Mouse (Mus musculus): Measurements from ENCODE around the gene Snai3. TPM values are rescaled to one million over a fixed set of nuclear protein-coding genes. Genes with fewer than 3 reads are reported as not detected.

Snai3 gene
- total RNA-seq, 2 experiments from 2014 or later: not detected

DNA sequence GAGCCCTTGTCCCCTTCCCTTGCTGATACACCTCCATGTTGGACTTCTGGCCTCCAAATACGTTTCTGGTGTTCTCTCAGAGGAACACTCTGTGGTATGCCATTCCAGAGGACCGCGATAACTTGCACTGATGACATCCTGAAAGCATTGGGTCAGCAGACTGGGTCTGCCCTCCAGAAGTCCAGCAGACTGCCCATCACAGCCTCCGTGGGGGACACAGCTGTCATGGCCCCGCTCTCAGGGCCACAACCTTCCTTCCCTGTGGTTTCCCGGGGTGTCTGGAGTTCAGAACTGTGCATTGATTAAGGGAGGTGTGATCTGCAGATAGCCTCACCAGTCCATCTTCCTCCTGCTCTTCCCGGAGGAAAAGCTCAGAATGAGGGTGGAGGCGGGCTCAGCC is 2.0 kb upstream of the Snai3 start:
- no peak for DNase-seq (ENCODE audit: low spot score in 2 of 2)
- intact Hi-C loops (cut with DNase I): no loop called here

DNA sequence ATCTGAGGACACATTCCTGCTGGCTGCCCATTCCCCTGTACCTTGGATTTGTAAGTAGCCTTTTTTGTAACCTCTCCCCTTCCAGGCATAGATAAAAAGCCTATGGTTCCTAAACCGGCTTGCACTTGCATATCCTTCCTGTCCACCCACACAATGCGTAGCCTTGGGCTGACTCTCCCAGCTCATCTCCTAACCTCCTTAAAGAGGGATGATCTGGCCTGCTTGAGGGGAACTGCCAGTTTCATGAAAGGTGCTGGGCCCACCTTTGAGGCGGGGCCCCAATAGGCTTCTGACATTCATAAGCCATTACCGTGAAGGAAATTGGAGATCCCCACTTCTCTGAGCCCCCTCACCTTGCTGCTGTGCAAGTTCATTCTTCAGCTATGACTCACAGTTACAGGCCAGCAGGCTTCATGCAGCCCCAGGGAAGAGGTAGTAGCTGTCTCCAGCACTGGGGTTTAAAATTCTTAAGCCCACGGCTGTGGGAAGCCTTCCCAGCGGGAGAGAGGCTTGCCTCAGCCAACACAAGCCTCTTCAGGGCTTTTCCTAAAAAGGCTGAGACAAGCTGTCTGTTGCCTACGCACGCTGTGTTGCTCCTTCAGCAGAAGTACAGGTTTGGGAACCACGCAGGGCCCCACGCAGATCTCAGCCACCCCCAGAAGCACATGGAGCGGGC is 1.1 kb upstream of the Snai3 start:
- peak; percentile 46 to 67 for DNase-seq (ENCODE audit: low spot score in 2 of 2)
- intact Hi-C loops (cut with DNase I): no loop called here

DNA sequence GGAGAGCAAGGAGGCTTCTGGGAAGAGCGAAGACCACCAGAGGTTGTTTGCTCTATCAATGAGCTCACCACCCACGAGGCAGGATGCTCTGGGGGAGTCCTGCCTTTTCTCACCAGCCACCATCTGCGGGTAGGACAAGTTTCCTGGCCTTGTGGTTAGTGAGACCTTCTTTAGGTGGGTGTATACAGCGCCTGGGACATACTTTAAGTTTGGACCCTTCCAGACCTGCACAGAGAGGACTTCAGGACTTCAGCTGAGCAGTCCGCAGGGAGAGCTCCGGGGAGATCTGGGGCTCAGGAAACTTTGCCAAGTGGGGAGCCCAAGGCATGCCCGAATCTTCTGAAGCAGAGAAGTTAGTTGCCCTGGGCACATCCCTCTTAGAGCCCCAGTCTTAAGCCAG is 543 bp downstream of the Snai3 start:
- intact Hi-C loops (cut with DNase I): no loop called here
- DNase-seq (ENCODE audit: low spot score in 2 of 2): no peak

DNA sequence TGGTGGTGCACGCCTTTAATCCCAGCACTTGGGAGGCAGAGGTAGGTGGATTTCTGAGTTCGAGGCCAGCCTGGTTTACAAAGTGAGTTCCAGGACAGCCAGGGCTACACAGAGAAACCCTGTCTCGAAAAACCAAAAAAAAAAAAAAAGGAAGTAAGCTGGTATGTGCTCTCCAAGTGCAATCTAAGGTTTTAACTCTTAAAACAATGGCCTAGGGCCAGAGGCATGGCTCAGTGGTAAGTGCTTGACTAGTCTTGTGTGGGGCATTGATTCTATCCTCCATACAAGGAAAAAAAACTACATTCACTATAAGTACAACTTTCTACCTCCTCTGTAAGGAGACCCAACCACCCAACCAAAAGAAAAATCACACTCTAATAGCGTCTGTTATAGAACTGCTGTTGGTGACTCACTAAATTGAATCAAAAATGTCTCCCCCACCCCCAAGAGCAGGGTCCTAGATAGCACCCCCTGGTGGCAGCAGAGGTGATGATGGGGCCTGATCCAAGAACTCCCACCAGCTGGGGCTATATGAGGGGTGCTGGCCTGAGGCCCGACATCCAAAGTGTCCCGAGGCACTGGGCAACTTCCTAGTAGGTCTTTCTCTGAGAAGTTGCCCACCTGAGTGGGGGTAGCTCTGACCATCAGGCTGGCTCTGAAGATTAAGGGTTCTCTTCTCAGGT is 1.2 kb downstream of the Snai3 start:
- intact Hi-C loops (cut with DNase I): no loop called here
- no peak for DNase-seq (ENCODE audit: low spot score in 2 of 2)

DNA sequence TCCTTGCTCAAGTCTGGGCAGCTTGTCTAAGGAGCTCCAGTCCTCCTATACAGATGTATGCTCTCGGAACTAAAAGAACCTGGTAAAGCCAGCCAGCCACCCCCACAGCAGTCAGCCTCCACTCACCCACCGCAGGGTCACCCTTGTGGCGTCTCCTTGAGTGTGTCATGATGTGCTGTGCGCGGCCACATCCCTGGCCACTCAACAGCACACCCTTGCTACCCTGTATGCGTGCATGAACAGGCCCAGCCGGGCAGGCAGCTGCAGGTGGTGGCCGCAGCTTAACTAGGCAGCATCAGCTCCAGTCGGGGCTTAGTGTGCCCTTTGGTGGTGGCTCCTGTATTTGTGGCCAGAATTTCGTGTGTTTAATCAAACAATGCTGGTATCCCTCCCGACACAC is 3.4 kb downstream of the Snai3 start:
- DNase-seq (ENCODE audit: low spot score in 2 of 2): no peak
- intact Hi-C loops (cut with DNase I): no loop called here

DNA sequence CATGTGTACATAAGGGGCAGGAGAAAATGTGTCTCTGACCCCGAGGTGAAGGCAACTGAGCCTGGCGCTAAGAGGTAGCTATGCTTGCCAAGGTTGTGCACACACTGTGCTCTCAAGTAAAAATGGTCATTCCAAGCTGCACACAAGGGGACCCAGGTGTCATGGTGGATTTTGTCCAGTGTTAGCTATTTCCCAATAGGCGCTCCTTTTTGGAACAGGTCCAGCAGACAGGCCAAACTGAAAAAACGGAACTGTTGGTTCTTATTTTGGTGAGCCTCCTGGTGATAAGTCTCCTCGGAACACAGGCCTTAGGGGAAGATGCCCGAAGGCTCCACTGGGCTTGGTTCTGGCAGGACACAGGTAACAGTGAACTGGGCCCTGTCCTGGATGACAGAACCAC is 6.1 kb downstream of the Snai3 start:
- intact Hi-C loops (cut with DNase I): no loop called here
- no peak for DNase-seq (ENCODE audit: low spot score in 2 of 2)

DNA sequence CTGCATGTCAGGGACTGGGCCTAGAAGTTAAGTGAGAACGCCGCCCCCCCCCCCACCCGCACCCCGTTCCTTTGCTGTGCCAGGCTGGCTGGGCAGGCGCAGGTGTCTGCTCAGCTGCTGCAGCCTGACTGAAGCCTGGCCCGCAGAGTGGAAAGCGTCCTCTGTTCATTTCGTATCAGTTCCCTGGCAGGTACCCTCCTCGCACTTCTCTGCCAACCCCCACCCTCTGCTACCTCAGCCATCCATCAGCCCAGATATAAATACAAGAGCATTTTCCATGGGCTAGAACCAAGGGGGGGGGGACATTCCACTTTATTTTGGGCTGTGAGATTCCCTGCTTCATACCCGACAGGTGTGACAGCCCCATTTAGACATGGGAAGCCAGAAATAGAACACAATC is 8.4 kb downstream of the Snai3 start:
- DNase-seq (ENCODE audit: low spot score in 2 of 2): no peak
- intact Hi-C loops (cut with DNase I): no loop called here

DNA sequence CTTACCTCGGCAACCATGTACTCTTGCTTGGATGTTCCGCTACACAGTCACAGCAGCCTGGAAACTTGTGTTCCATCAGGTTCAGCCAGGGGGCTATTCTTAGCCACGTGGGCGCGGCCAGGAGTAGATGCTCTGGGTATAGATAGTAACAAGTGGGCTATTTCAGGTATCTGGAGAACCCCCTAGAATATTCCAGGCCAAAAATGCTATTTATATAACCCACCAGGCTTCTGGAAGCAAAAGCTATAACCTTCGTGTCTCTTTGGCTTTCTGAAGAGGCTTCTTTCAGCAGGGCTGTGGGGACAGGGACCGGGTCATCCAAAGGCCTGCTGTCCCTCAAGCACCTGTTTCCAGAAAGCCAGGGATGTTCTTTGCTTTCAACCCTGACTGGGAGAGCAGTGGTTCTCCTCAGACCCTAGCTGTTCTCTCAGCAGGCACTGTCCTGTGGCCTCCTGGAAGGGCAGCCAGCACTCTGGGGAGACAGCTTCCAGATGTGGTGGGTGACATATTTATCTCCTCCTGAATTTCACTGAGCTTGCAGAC is 9.3 kb downstream of the Snai3 start:
- intact Hi-C loops (cut with DNase I): no loop called here

DNA sequence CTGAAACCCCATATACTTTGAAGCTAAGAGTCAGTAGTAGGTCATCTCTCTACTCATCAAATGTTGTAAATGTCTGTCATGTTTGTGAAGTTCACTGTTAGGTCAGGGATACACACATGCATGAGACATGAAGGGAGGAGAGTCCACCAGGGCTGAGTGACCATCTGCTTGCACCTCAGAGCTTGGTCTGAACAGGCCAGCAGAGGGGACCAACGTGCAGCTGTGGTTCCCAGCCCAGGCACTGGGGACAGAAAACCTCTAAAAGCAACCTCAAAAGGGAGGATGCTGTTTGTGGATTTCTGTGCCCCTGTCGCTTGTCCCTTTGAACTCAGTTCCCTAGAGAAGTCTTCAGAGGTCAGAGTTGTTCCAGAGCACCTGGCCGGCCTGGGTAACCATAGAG is 15.3 kb downstream of the Snai3 start:
- intact Hi-C loops (cut with DNase I): no loop called here
- no peak for DNase-seq (ENCODE audit: low spot score in 2 of 2)

More for the DNA sequence above, 9.3 kb downstream of the Snai3 start:
- DNase-seq (ENCODE audit: low spot score in 2 of 2): no peak

DNA sequence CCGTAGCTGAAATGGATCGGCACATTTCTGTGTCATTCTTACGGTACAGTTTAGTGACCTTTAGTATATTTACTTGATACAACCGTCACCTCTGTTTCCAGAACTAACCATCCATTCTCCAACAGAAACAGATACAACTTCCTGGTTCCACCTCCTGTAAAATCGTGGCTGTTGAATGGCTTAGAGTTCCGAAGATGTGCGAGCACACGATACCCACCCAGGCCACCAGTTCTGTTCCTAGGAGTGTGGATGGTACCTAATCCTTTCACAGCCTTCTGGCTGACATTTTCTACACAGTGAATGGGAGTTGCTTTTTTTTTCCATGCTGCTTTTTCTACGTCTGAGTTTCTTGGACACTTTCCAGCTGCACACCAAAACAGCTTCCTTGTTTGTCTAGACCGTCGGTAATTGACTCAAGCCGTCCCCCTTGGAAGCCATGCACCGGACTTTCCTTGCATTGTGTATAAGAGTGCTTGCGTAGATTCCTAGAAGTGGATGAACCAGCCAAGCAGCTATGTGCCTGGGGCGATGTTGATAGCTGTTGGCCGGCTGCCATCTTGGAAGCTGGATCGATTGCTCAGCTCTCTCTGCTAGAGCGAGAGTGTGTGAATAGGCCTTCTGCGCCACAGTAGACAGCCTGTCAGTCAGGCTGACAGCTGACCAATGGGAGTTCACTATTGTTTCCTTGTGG is 16.3 kb downstream of the Snai3 start:
- peak; percentile 84 for DNase-seq (ENCODE audit: low spot score in 2 of 2)
- intact Hi-C loops (cut with DNase I): no loop called here

DNA sequence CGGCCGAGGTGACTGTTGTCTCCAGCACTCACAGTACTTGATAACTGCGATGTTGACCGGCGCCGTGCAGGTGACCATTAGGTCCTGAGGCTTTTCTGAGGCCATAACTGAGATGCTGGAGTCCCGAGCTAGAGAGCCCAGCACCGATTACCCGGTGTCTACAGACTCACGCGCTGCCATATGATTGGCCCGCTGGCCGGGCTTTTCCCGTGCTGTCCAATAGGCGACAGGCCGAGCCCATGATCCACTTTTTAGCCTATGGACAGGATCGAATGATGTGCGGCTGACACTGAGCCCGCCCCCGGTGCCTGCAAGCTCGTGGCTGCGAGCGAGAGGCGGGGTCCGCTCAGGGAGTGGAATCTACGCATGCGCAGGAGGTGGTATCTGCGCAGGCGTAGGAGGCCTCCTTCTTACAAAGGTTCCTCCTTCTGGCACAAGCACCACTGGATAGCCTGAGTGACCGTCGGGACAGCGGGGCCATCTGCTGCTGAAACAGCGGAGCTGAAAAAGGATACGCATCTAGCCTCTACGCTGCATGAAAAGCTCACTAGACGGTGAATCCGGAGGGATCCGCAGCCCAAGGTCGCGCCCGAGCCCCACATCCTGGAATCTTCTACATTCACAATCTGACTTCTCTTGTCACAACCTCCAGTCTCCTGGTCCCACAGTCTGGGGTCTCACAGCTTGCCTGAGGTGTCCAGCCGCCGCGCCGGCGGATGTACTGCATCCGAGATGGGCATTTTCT is 17.1 kb downstream of the Snai3 start, which contains the start of gene Mvd:
Gene Mvd (minus strand): TSS at position 161 of the 745 bp plus-strand sequence.
- DNase-seq (ENCODE audit: low spot score in 2 of 2): peak; percentile 99 to 100
- intact Hi-C loops (cut with DNase I): no loop called here

DNA sequence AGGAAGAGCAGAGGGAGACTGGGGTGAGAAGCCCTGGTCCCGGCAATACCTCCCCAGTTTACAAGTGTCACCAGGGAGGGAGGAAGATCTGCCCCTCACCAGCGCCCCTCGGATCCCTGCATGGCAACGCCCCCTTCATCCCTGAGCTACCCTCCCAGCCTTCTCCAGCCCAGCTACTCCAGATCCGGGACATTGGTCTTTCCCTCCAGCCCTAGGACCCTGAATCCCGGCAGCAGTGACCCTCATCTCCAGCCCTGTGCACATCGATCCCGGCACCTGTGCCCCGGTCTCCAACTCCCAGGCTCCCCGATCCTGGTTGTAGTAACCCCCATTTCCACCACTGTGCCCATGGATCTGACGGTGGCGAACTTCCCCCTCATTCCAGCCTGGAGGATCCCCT is 17.8 kb downstream of the Snai3 start:
- DNase-seq (ENCODE audit: low spot score in 2 of 2): no peak
- intact Hi-C loops (cut with DNase I): no loop called here

DNA sequence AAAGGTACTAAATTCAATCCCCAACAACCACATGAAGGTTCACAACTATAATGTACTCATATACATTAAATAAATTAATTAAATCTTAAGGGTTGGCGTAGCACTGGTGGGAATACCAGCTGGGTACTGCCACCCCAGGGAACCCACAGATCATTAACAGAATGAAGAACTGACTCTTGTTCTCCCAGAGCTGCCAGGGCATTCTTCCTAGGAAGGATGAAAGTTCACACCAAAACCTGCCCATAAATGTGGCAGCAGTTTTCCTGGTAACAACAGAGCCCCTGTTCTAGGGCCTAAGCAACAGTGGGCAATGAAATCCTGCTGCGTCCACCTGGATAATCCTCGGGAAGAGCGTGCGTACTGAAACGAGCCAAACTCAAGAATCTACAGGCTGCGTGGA is 18.2 kb downstream of the Snai3 start:
- intact Hi-C loops (cut with DNase I): no loop called here
- no peak for DNase-seq (ENCODE audit: low spot score in 2 of 2)

DNA sequence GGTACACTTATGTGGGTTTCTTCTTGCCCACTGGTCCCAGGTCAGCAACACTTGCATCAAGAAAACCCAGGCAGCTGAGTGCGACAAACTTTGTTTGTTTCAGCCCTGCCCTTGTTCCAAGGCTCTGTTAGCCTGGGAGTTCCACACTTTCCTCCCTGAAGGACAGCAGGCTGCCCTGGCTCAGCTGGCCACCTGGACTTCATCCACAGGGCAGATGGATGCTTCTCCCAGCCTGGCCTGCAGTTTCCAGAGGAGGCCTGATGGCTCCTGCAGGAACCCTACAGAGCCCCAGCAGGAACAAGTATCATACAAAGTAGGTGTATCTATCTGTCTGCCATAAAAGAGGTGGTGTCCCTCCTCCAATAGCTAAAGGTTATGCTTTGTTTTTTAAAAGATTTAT is 19.2 kb downstream of the Snai3 start:
- no peak for DNase-seq (ENCODE audit: low spot score in 2 of 2)
- intact Hi-C loops (cut with DNase I): no loop called here

DNA sequence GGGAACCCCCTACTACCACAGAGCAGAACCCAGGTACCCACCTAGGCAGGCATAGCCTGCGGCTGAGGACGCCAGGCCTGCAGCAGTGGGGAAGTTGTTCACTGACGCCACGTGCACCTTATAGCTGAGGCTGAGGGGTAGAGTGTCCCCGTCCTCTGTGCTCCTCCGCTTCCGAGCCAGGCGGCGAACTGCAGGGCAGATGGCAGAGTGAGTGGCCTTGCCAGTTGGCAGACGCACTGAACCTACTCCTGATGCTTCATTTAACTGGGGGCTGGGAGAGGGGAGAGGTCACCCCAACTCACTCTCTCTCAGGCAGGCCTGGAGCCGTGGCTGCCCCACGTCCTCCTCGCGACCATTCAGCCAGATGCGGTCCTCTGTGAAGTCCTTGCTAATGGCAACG is 21.2 kb downstream of the Snai3 start:
- intact Hi-C loops (cut with DNase I): no loop called here
- no peak for DNase-seq (ENCODE audit: low spot score in 2 of 2)

DNA sequence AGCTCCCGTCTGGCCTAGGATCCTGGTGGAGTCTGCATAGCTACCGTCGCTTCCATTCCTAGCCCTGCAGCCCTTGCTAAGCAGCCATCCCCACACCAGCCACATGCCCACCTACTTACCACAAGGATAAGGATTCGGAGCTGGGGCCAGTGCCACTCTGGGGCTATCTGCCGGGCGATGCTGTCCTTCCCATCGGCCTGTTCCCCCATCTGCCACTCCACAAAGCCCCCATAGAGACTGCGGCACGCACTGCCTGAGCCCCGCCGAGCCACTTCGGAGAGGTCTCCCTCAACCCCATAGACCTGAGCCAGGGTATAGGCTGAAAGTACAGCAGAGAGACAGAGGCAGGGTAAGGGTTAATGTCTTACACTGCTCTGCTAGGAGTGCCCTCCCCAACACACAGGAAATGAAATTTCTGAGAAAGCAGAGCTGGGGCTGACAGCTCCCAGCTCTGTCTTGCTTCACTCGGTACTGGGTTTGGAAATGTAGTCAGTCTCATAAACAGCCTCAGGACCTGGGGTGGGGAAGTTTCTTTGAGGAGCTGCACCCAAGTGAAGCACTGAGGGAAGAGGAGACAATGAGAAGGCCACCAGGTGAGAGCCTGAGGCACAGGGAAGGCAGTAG is 22.7 kb downstream of the Snai3 start:
- intact Hi-C loops (cut with DNase I): no loop called here

DNA sequence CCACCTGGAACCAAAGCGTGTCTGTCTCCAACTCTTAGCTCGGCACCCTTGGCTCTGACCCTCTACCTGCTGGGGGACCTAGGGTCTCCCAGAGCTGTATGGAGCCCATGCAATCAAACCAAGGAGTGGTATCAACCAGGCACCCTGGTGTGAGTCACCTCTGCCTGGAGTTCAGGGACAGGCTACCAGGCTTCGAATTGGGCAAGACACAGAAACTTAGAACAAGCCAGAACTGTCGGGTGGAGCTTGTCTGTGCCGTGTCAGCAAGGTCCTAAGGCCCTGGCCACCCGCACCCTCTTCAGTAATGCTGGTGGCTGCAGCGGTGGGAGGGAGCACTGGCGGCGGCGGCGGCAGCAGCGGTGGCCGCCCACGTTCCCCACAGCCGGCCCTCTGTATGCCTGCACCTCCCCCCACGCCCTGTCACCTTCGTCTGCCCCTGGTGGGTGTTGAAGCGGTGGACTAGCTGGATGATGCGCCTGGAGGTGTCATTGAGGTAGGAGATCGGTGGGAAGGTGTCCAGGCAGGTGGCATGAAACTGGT is 23.9 kb downstream of the Snai3 start:
- DNase-seq (ENCODE audit: low spot score in 2 of 2): no peak
- intact Hi-C loops (cut with DNase I): no loop called here

More for the DNA sequence above, 22.7 kb downstream of the Snai3 start:
- DNase-seq (ENCODE audit: low spot score in 2 of 2): no peak

DNA sequence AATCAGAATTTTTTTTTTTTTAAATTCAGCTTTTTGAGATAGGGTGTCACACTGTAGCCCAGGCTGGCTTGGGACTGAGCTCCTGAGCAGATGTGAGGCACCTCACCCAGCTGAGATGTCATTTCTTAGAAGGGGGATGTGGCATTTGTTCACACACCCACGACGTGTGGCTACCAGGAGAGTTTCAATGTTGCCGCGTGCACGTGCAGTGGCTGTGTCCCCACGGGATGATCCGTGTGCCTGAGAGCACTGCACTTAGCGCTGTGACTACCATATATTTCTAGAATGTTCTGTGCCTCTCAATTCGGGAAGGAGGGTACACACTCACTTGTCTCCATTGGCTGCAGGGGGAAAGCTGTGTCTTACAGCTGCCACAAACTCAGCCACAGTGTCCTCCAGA is 24.4 kb downstream of the Snai3 start:
- intact Hi-C loops (cut with DNase I): no loop called here
- no peak for DNase-seq (ENCODE audit: low spot score in 2 of 2)

DNA sequence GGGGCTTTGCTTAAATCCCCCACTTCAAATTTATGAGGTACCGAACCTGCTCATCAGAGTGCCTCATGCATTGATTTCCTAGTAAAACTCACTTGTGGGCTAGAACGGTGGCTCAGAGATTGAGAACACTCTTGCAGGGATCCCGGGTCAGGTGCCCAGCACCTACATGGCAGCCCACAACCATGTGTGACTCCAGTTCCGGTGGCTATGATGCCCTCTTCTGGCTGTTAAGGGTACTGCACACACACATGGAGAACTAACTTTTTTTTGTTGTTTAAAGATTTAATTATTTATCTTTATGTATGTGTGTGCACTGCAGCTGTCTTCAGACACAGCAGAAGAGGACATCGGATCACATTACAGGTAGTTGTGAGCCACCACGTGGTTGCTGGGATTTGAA is 25.2 kb downstream of the Snai3 start:
- DNase-seq (ENCODE audit: low spot score in 2 of 2): no peak
- intact Hi-C loops (cut with DNase I): no loop called here
